Mouse (Mus musculus) midbrain, embryonic 12.5 days (tissue): ENCODE measurements around the gene Rab7. TPM values are rescaled to one million over a fixed set of nuclear protein-coding genes. Genes with fewer than 3 reads are reported as not detected.
A peak's percentile ranks its signal among the peaks of the same experiment; 100 is the strongest.

Experiments
- ATAC-seq: fragments of 200-750 bp; cut with Nextera tagmentation; 2 replicates; pipeline ENCODE4 v1.8.0; 2017; ENCODE audit warnings: low read depth, moderate TSS enrichment, moderate library complexity; ENCODE audit not compliant: low FRiP score
- H3K27ac ChIP-seq: fragments of 300-500 bp; sonication (generic); replicated peaks from 2 replicates; pipeline ENCODE4 v1.5.1; 2016; ENCODE audit warnings: mild to moderate bottlenecking
- H3K27me3 ChIP-seq: fragments of 300-500 bp; sonication (generic); 2 replicates; pipeline ENCODE4 v1.6.1; 2016; ENCODE audit warnings: mild to moderate bottlenecking
- H3K36me3 ChIP-seq: fragments of 300-500 bp; sonication (generic); 2 replicates; pipeline ENCODE4 v1.6.1; 2016
- H3K4me1 ChIP-seq: fragments of 300-500 bp; sonication (generic); 2 replicates; pipeline ENCODE4 v1.6.1; 2016
- H3K4me2 ChIP-seq: fragments of 300-500 bp; sonication (generic); replicated peaks from 2 replicates; pipeline ENCODE4 v1.6.1; 2016; ENCODE audit warnings: mild to moderate bottlenecking, moderate library complexity
- H3K4me3 ChIP-seq: fragments of 300-500 bp; sonication (generic); 2 replicates; pipeline ENCODE4 v1.5.1; 2016; ENCODE audit warnings: mild to moderate bottlenecking
- H3K9ac ChIP-seq: fragments of 300-500 bp; sonication (generic); replicated peaks from 2 replicates; pipeline ENCODE4 v1.6.1; 2016; ENCODE audit warnings: mild to moderate bottlenecking, moderate library complexity
- H3K9me3 ChIP-seq: fragments of 300-500 bp; sonication (generic); 2 replicates; pipeline ENCODE4 v1.6.1; 2016; ENCODE audit warnings: mild to moderate bottlenecking
- WGBS: fragments of 180-500 bp; shearing (Covaris S2); methylation state at CpG from one replicate; pipeline ENCODE4 v1.1.7; 2016; 5-methylcytosine and 5-hydroxymethylcytosine counted together
- polyA plus RNA-seq: library from polyadenylated mRNA; unstranded; fragments of >200 nt; fragmentation: Nextera tagmentation; extraction: Ambion mirVana; gene quantifications from 2 replicates; pipeline ENCODE4 v1.2.1, GENCODE M21; 2016

Rab7 gene
- 209 and 214 TPM in 2 replicates for polyA plus RNA-seq

DNA sequence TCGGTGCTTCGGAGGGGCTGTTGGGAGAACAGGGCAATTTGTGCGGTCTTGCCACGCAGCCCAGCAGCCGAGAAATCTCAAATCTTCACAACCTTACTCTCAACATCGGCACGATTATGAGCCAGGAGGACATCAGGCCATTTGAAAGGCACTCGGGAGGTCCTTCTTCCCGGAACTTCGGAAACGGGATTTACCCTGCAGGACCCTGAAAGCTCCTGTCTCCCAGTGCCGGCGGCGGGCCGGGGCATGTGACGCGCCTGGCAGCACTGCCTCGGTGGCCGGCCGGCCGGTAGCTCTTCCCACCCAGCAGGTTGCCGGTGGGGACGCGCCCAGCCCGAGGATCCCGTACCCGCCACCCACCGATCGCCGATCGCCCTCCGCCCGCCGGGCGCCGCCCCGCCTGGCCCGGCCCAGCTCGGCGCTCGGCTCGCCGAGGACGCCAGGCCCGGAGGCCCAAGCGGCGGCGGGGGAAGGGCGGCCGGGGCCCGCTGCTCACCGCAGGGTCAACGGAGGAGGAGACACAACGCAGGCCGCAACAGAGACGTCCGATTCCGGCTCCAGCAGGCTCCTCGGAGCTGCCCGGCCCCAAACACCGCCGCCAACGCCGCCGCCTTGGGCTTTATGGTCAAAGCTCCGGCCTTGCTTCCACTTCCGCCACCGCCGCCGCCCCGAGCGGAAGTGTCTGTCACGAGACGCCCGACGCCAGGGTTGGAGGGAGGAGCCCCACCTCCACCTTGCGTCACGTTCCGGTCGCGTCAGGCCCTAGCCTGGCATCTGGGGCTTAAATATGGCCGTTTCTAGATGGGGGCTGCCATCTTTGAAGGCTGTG lies at the start of gene Rab7:
Gene Rab7, minus strand, starts transcription at position 694 of the 829 bp plus-strand sequence.
- Histone ChIP-seq H3K36me3 (no peaks in the 10 kb centered on the region), H3K4me3 (peak within 1 kb of the TSS; percentile 97), H3K4me1 (peaks cover 22% of the 10 kb centered on the region), H3K27ac (peak within 1 kb of the TSS; percentile 88), H3K9ac (peak within 1 kb of the TSS; percentile 96), H3K9me3 (no peaks in the 10 kb centered on the region), H3K27me3 (peaks cover 32% of the 10 kb centered on the region), H3K4me2 (peak within 1 kb of the TSS; percentile 72)
- 1% methylated on average over 70 of the region's 82 CpGs for WGBS
- ATAC-seq = peak; percentile 99

DNA sequence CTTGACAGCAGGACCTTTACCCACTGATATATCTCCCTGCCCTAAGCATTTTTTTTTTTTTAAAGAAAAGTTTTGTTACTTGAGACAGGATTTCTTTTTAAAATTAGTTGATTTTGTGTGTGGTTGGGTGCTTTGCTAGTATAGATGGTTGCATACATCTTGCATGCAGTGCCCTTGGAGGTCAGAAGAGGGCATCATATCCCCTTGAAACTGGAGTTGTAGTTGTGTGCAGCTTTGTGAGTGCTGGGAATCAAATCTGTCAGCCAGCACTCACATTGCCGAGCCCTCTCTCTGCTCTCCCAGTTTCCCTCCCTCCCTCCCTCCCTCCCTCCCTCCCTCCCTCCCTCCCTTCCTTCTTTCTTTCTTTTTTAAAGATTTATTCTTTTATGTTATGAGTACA lies 43.9 kb upstream of the Rab7 start:
- peaks cover 50% of the 10 kb centered on the region for H3K36me3 ChIP-seq
- 67% methylated on average over 1 of the region's 1 CpGs for WGBS
- no peak for ATAC-seq

DNA sequence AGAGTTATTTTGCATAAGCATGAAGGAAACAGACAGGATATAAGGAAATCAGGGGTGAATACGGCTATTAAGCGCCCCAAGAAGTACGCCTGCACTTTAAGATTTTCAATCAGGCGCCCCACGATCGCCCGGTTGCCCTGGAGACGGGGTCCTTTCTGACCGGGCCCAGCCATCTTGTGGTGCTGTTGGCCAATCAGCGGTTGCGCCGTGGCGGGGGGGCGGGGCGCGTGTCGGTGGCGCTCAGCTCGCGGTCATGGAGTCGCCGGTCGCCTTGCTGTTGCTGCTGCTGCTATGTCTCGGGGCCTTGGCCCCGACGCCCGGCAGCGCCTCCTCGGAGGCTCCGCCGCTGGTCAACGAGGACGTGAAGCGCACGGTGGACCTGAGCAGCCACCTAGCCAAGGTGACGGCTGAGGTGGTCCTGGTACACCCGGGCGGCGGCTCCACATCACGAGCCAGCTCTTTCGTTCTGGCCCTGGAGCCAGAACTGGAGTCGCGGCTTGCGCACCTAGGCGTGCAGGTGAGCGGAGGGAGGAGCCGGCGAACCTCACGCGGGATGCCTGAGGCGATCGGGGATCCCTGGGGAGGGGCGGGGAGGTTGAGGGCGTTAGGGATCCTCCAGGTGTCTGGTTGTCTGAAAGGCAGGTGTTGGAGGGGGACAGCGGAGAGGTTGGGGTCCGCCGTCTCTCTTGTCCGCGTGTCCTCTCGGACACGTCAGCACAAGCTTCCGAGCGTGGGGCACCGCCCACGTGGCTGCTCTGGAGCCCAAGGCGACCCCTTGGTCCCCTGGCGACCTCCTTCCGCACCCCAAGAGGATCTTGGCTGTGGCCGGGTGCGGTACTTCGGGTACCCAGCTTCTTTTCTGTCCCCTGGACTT lies 39.4 kb upstream of the Rab7 start, which contains the start of gene Rpn1:
Gene Rpn1, plus strand, starts transcription at position 205 of the 874 bp plus-strand sequence.
- H3K27ac ChIP-seq = peak within 1 kb of the TSS; percentile 76
- ATAC-seq = peak; percentile 96
- WGBS = under 1% methylated on average over 68 of the region's 71 CpGs
- H3K4me2 ChIP-seq = peak within 1 kb of the TSS; percentile 96
- peaks cover 22% of the 10 kb centered on the region for H3K4me1 ChIP-seq
- H3K9me3 ChIP-seq = no peaks in the 10 kb centered on the region
- H3K9ac ChIP-seq = peak within 1 kb of the TSS; percentile 95
- peaks cover 6% of the 10 kb centered on the region for H3K27me3 ChIP-seq
- H3K36me3 ChIP-seq = peaks cover 9% of the 10 kb centered on the region
- H3K4me3 ChIP-seq = peak within 1 kb of the TSS; percentile 97

More for the DNA sequence above, 43.9 kb upstream of the Rab7 start:
- Histone ChIP-seq H3K27ac (no peak overlapping the region), H3K9ac (no peak overlapping the region), H3K4me3 (no peak overlapping the region), H3K4me1 (peaks cover 22% of the 10 kb centered on the region), H3K4me2 (no peak overlapping the region), H3K9me3 (no peaks in the 10 kb centered on the region), H3K27me3 (no peaks in the 10 kb centered on the region)

DNA sequence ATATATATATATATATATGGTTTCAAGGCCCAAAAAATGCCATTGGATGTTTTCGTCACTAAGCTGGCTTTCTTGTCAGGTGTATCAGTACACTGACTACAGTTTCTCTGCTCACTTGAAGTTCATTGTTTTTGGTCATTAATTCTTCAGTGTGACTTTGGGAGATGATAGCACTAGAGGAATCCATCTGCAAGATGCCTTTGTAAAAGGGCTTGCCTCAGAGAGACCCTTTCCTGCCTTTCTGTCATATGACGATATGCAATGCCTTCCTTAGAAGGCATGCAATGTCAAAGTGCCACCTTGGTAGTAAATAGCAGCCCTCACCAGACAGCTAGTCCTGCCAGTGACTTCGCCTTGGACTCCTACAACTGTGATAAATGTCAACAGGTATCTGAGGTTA lies 38.6 kb upstream of the Rab7 start:
- H3K36me3 ChIP-seq = peaks cover 5% of the 10 kb centered on the region
- H3K27ac ChIP-seq = no peak overlapping the region
- no peaks in the 10 kb centered on the region for H3K9me3 ChIP-seq
- H3K27me3 ChIP-seq = peaks cover 14% of the 10 kb centered on the region
- H3K4me2 ChIP-seq = peak overlapping the region; percentile 96
- 70% methylated on average over 3 of the region's 3 CpGs for WGBS
- H3K4me3 ChIP-seq = peak overlapping the region; percentile 97
- ATAC-seq = no peak; the same call in 1 of the 2 replicates
- H3K4me1 ChIP-seq = peaks cover 22% of the 10 kb centered on the region
- H3K9ac ChIP-seq = no peak overlapping the region

DNA sequence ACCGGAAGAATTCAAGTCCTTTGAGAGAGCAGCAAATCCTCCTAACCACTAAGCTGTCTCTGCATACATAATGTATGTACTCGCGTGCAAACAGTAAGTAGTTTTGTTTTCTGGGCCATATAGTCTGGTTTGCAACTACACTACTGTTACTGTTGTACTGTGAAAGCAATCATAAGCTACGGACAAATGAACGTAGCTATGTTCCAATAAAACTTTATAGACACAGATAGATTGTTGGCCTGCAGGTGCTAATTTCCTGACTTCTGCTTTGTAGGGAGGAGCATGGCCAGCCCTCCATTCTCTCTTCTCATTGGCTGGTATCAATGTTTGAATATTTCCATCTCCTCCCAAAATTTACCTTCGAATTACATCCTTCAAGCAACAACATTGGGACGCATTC lies 38.0 kb upstream of the Rab7 start:
- H3K9me3 ChIP-seq = no peaks in the 10 kb centered on the region
- no peak overlapping the region for H3K4me2 ChIP-seq
- no peak overlapping the region for H3K27ac ChIP-seq
- H3K4me3 ChIP-seq = no peak overlapping the region
- H3K9ac ChIP-seq = no peak overlapping the region
- no peaks in the 10 kb centered on the region for H3K36me3 ChIP-seq
- ATAC-seq = no peak
- WGBS = 75% methylated on average over 7 of the region's 7 CpGs
- H3K27me3 ChIP-seq = peaks cover 14% of the 10 kb centered on the region
- H3K4me1 ChIP-seq = peaks cover 22% of the 10 kb centered on the region

DNA sequence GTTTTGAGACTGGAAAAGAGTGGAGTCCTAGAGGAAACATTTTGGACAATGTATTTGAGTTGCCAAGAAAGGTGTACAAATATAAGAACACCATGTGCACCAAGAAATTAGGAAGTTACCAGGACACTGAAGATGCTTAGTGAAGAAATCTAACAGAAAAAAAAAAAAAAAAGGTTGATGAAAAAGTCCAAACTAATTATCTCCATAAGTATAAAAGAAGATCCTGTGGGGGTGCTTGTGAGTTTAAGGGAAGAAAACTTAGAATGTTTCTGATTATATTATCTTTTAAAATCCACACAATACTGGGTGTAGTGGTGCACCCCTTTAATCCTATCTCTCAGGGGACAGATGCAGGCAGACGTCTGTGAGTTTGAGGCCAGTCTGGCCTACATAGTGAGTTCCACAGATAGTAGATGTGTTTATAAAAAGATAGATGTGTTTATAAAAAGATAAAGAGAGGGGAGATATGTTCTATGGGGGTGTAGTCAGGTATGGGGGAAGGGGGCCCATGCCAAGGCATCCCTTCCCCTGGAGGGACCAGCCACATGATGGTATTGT lies 31.0 kb upstream of the Rab7 start:
- Histone ChIP-seq H3K4me3 (no peak overlapping the region), H3K36me3 (no peaks in the 10 kb centered on the region), H3K9me3 (no peaks in the 10 kb centered on the region), H3K27ac (no peak overlapping the region), H3K9ac (no peak overlapping the region), H3K27me3 (peaks cover 37% of the 10 kb centered on the region), H3K4me1 (peaks cover 6% of the 10 kb centered on the region; the same call in 1 of the 2 replicates), H3K4me2 (no peak overlapping the region)
- 73% methylated on average over 1 of the region's 1 CpGs for WGBS
- ATAC-seq = no peak

DNA sequence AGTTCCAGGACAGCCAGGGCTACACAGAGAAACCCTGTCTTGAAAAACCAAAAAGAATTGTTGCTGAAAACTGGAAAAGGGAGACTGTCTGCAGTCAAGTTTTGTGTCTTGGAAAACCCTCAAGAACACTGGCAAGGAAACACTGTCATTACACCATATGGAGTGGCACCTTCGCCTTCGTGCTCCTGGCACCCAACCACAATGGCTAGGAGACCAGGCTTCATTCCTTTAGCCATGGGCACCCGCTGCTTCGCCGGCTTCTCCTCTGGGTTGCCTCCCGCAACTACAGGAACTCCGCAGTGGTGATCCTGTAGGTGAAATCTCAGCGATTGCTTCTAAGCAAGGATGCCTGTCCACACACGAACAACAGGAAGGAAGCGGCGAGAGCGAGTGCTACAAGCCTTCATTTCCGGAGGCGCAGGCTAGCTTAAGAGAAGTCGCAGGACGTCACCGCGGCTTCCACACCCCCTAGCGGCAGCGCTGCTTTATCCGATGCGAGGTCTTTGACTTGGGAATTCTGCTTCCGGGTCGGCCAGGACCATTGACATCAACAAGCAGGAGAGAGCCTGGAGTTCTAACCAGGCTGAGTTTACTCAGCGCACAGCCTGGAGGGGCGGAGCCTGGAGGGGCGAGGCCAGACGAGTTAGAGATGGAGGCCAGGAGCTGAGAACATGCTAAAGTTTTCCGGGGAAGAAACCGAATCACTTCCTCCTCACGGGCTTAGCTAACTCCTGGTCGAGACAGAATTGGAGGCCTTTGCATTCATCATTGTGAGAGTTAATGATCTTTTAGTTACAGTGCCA lies 29.9 kb upstream of the Rab7 start:
- Histone ChIP-seq H3K4me2 (peak overlapping the region; percentile 68), H3K9me3 (no peaks in the 10 kb centered on the region), H3K4me3 (peak overlapping the region; percentile 44), H3K27me3 (peaks cover 39% of the 10 kb centered on the region), H3K36me3 (no peaks in the 10 kb centered on the region), H3K9ac (peak overlapping the region; percentile 60), H3K27ac (peak overlapping the region; percentile 85), H3K4me1 (peaks cover 6% of the 10 kb centered on the region; the same call in 1 of the 2 replicates)
- WGBS = 5% methylated on average over 32 of the region's 32 CpGs
- peak; percentile 98 for ATAC-seq

DNA sequence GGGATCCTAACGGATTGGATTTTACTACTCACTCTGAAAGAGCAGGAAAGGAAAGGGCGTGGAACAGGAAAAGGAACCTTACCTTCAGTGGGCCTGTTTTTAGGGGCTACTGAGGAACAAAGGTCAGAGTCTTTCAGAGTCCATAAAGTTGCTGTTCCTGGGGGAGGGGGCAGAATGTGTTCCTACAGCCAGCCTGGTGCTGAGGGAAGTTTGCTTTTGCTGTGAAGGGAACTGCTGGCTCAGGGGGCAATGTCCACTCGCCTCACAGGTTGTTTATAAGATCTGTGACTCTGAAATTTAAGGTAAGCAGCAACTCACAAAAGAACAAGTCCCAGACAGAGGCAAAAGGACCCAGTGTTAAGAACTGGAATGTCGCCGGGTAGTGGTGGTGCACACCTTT lies 26.1 kb upstream of the Rab7 start:
- no peak for ATAC-seq
- no peaks in the 10 kb centered on the region for H3K36me3 ChIP-seq
- no peak overlapping the region for H3K27ac ChIP-seq
- no peak overlapping the region for H3K4me3 ChIP-seq
- no peak overlapping the region for H3K4me2 ChIP-seq
- WGBS = 86% methylated on average over 5 of the region's 5 CpGs
- H3K9ac ChIP-seq = no peak overlapping the region
- no peaks in the 10 kb centered on the region for H3K9me3 ChIP-seq
- H3K4me1 ChIP-seq = peaks cover 6% of the 10 kb centered on the region; the same call in 1 of the 2 replicates
- H3K27me3 ChIP-seq = peaks cover 17% of the 10 kb centered on the region; the same call in 1 of the 2 replicates

DNA sequence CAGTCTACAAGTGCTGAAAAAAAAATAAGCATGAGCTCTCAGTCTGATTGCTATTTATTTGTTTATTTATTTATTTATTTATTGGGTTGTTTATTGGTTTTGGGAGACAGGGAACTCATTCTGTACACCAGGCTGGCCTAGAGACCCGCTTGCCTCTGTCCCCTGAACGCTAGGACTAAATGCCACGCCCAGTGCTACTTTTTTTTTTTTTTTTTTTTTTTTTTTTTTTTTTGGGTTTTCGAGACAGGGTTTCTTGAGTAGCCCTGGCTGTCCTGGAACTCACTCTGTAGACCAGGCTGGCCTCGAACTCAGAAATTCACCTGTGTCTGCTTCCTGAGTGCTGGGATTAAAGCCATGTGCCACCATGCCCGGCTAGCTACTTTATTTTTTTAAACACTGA lies 25.4 kb upstream of the Rab7 start:
- H3K27ac ChIP-seq = no peak overlapping the region
- no peak overlapping the region for H3K4me2 ChIP-seq
- ATAC-seq = no peak
- H3K27me3 ChIP-seq = peaks cover 17% of the 10 kb centered on the region; the same call in 1 of the 2 replicates
- WGBS = 76% methylated on average over 6 of the region's 6 CpGs
- no peak overlapping the region for H3K9ac ChIP-seq
- H3K36me3 ChIP-seq = no peaks in the 10 kb centered on the region
- H3K4me1 ChIP-seq = peaks cover 3% of the 10 kb centered on the region; the same call in 1 of the 2 replicates
- no peak overlapping the region for H3K4me3 ChIP-seq
- H3K9me3 ChIP-seq = no peaks in the 10 kb centered on the region

DNA sequence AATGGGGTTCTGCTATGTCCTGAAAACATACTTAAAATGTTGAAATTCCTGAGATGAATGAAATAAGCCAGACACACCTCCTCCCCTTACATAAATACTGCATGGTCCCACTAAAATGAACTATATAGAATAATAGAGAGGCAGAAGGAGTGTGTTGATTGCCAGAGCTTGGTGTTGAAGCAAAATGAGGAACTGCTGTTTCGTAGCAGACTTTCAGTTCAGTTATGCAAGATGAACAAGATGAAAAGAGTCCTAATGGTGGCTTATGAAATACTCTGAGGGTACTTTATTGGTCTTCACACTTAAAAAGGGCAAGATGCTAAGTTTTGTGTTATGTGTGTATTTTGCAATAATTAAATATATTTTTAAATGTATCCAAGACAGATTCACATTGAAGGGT lies 23.7 kb upstream of the Rab7 start:
- no peaks in the 10 kb centered on the region for H3K36me3 ChIP-seq
- H3K9ac ChIP-seq = no peak overlapping the region
- H3K27me3 ChIP-seq = peaks cover 16% of the 10 kb centered on the region; the same call in 1 of the 2 replicates
- H3K4me1 ChIP-seq = no peaks in the 10 kb centered on the region
- no peak overlapping the region for H3K4me2 ChIP-seq
- WGBS = 93% methylated on average over 1 of the region's 1 CpGs
- no peak overlapping the region for H3K27ac ChIP-seq
- no peaks in the 10 kb centered on the region for H3K9me3 ChIP-seq
- H3K4me3 ChIP-seq = no peak overlapping the region
- no peak for ATAC-seq

DNA sequence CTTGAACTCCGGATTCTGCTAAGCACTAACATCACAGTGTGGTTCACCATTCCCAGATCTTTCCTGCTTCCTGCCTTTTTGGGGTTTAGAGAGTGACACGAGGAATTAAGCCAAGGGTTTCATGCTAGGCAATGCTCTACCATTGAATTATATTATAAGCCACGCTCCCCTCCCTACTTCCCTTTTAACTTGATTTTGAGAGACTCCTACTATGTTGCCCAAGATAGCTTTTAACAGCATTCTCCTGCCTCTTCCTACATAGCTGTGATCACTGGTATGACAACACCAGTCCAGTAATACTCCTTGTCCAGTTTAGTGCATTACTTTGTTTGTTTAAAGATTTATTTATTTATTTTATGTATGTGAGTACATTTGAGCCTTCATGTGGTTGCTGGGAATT lies 22.7 kb upstream of the Rab7 start:
- Histone ChIP-seq H3K9me3 (no peaks in the 10 kb centered on the region), H3K4me2 (no peak overlapping the region), H3K9ac (no peak overlapping the region), H3K4me3 (no peak overlapping the region), H3K27me3 (peaks cover 11% of the 10 kb centered on the region; the same call in 1 of the 2 replicates), H3K27ac (no peak overlapping the region), H3K36me3 (no peaks in the 10 kb centered on the region), H3K4me1 (no peaks in the 10 kb centered on the region)
- ATAC-seq = no peak
- 68% methylated on average over 3 of the region's 3 CpGs for WGBS
